Mouse (Mus musculus) C2C12 (cell line): ENCODE data around the gene Fyb2. TPM values are rescaled to one million over a fixed set of nuclear protein-coding genes. Genes with fewer than 3 reads are reported as not detected.

ENCODE experiments used
- H3K27me3 ChIP-seq: one replicate; pipeline ENCODE4 v1.6.1; 2011; ENCODE audit not compliant: control insufficient read depth, insufficient read depth, insufficient read length
- H3K36me3 ChIP-seq: one replicate; pipeline ENCODE4 v1.6.1; 2011; ENCODE audit not compliant: control insufficient read depth, insufficient read depth
- H3K4me3 ChIP-seq: one replicate; pipeline ENCODE4 v1.5.1; 2011; ENCODE audit warnings: mild to moderate bottlenecking, control low read depth; ENCODE audit not compliant: poor library complexity, insufficient read depth, severe bottlenecking
- H3K79me2 ChIP-seq: one replicate; pipeline ENCODE4 v1.6.1; 2011; ENCODE audit not compliant: control insufficient read depth, insufficient read depth
- H3K79me3 ChIP-seq: one replicate; pipeline ENCODE4 v1.6.1; 2011; ENCODE audit warnings: low read depth, control low read depth
- H3ac ChIP-seq: one replicate; pipeline ENCODE3; 2011; ENCODE audit warnings: low read depth; ENCODE audit not compliant: control insufficient read depth, insufficient read length
- CEBPB ChIP-seq: IDR thresholded peaks from one replicate; pipeline ENCODE4 v1.6.1; 2011; ENCODE audit warnings: low read depth, mild to moderate bottlenecking, control low read depth, moderate library complexity
- CTCF ChIP-seq: IDR thresholded peaks from one replicate; pipeline ENCODE4 v1.5.1; 2011; ENCODE audit not compliant: control insufficient read depth, insufficient read depth, insufficient read length
- FOSL1 ChIP-seq: IDR thresholded peaks from one replicate; pipeline ENCODE4 v1.8.0; 2011; ENCODE audit warnings: mild to moderate bottlenecking, low read length; ENCODE audit not compliant: poor library complexity, insufficient read depth, severe bottlenecking
- MAX ChIP-seq: IDR thresholded peaks from one replicate; pipeline ENCODE4 v1.6.1; 2011; ENCODE audit warnings: mild to moderate bottlenecking, control low read depth
- MYOD1 ChIP-seq: IDR thresholded peaks from one replicate; pipeline ENCODE4 v1.6.1; 2011; ENCODE audit warnings: low read depth; ENCODE audit not compliant: control insufficient read depth, insufficient read length
- MYOG ChIP-seq: IDR thresholded peaks from one replicate; pipeline ENCODE4 v1.6.1; 2011; ENCODE audit not compliant: control insufficient read depth, insufficient read length; ENCODE audit errors: extremely low read depth
- USF1 ChIP-seq: IDR thresholded peaks from one replicate; pipeline ENCODE4 v1.6.1; 2011; ENCODE audit warnings: low read depth, mild to moderate bottlenecking, control low read depth, moderate library complexity
- polyA plus RNA-seq: library from polyadenylated mRNA; unstranded; fragments of >200 nt; fragmentation: generic; extraction: Trizol; gene quantifications from one replicate; pipeline ENCODE4 v1.2.1, GENCODE M21; 2012; ENCODE audit warnings: missing spikeins

Gene Fyb2
- polyA plus RNA-seq, 1 experiment: 0.05 TPM

DNA sequence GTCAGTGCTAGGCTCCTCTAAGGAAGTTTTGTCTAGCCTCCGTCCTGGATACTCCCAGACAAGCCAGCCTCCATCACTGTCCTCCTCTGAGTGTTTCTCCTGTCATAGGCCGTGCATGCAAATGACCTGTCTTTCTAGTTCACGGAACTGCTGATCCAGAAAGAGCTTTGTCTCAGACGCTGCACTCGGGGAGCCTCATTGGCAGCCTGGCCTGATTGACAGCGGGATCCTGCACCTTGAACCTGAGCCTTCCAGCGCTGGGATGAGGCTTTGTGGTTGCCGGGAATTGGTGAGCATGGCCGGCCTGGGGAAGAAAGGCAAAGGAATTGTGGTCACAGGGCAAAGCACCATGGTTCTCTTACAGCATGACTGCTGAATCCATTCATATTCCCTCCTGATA lies 25.8 kb upstream of the Fyb2 start:
- no peak overlapping the region for H3ac ChIP-seq
- H3K79me3 ChIP-seq: no peaks in the 10 kb centered on the region
- H3K4me3 ChIP-seq: no peak overlapping the region
- H3K36me3 ChIP-seq: no peaks in the 10 kb centered on the region
- peaks cover 13% of the 10 kb centered on the region for H3K27me3 ChIP-seq
- no peaks in the 10 kb centered on the region for H3K79me2 ChIP-seq
- TF ChIP-seq CTCF (no peak), FOSL1 (no peak), MYOG (no peak), CEBPB (no peak), MYOD1 (no peak), USF1 (no peak), MAX (no peak)

DNA sequence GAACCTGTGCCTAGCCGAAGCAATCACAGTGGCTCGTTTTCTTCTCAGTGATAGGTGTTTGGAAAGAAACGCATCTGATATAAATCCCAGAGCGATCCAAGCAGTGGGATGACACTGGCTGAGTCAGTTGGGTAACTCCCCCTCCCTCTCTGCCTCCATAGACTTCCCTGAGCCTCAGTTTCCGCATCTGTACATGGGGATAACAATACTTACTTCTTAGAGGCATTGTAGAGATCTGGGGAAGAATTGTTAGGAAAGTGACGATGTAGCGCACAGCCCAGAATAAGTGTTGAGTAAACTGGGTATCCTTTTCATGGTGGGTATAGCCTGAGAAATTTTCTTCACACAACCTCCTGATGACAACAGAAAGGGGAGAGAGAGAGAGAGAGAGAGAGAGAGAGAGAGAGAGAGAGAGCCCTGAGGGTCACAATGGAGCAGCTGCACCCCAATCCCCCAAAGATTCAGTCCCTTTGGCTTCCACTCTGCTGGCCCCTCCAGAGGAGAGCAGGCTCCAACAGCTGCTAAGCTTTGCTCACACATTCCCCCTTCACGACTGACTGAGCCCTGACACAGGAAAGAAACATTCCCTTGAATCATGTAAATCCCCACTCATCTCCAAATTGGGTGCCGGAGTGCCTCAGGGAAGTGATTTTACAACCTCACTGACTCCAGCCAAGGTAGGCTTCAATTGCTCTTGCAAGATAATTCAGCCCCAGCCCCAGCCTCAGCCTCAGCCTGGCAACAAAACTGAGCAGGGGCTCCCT lies 24.6 kb upstream of the Fyb2 start:
- Histone ChIP-seq H3K36me3 (no peaks in the 10 kb centered on the region), H3ac (no peak overlapping the region), H3K79me2 (no peaks in the 10 kb centered on the region), H3K27me3 (peaks cover 13% of the 10 kb centered on the region), H3K79me3 (no peaks in the 10 kb centered on the region), H3K4me3 (no peak overlapping the region)
- TF ChIP-seq USF1 (no peak), MYOD1 (no peak), FOSL1 (no peak), CTCF (no peak), MAX (no peak), MYOG (no peak), CEBPB (no peak)

DNA sequence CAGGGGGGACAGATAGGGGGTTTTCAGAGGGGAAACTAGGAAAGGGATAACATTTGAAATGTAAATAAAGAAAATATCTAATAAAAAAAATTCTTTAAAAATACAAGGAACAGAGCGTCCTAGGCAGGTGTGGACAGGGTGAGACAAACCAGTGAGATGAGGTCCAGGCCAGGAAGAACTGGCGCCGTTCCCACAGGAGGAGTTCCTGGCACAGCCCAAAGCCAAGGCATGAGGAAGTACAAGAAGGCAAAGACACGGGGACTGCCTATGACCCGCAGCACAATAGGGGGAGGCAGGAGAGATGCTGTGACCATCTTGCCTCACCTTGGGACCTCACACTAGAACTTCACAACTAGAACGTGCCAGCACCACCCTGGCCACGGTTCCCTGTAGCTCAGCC lies 21.5 kb upstream of the Fyb2 start:
- no peaks in the 10 kb centered on the region for H3K79me2 ChIP-seq
- H3K27me3 ChIP-seq: peaks cover 7% of the 10 kb centered on the region
- TF ChIP-seq USF1: no peak
- no peak for TF ChIP-seq MYOG
- TF ChIP-seq MAX: no peak
- no peak for TF ChIP-seq CEBPB
- TF ChIP-seq FOSL1: no peak
- TF ChIP-seq CTCF: no peak
- no peak for TF ChIP-seq MYOD1
- no peaks in the 10 kb centered on the region for H3K36me3 ChIP-seq
- no peaks in the 10 kb centered on the region for H3K79me3 ChIP-seq
- H3K4me3 ChIP-seq: no peak overlapping the region
- H3ac ChIP-seq: no peak overlapping the region

DNA sequence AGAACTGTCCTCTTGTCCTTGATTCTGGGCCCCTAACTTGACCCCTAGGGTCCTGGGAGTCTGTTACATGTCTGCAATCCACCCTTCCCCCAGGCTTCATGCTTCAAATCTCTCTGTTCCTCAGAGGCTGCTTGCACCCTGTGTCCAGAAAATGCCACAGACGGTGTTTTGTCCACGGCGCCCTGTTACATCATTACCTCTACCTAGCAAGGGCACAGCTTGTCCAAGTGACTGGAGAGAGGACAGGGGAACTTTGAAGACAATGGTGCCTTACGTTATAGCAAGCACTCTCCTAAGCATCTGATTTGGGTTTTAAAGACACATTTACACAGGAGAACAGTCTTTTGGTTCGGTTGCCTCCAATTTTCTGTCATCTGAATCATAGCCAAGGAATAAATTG lies 19.7 kb upstream of the Fyb2 start:
- H3K27me3 ChIP-seq: no peaks in the 10 kb centered on the region
- no peaks in the 10 kb centered on the region for H3K79me2 ChIP-seq
- no peaks in the 10 kb centered on the region for H3K79me3 ChIP-seq
- H3ac ChIP-seq: no peak overlapping the region
- TF ChIP-seq MYOG: no peak
- no peaks in the 10 kb centered on the region for H3K36me3 ChIP-seq
- H3K4me3 ChIP-seq: no peak overlapping the region

DNA sequence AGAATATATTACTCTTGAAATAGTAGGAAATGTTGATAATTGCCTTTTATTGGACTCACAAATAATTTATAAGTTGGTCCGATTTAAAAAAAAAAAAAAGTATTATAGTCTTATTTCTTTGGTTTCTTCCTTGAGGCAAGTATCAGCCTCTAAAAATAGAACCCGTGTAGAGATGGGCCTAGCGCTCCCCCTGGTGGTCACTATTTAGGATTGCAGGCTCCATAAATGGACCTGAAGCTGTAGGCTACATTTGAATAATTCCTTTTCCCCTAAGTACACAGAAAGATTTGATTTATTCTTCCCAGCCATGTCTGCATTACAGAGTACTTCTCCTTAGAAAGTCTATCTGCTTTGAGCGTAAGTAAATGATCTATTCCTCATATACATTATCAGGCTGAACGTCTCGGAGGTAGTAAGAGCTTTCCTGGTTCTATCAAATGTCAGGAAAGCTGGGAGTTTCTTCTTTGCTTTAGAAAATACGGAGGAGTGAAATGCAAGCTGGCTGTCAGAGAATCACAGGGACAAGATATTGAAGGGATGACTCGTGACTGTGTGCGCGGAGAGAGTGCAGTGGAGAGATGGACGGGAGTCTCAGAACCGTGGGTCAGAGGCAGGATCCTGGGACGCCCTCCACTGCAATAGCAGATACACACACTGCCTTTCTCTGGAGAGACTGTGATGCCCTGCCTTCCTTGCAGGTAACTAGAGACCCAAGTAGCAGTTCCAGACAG lies 19.1 kb upstream of the Fyb2 start:
- H3K4me3 ChIP-seq: no peak overlapping the region
- H3K79me3 ChIP-seq: no peaks in the 10 kb centered on the region
- no peak for TF ChIP-seq MYOG
- peak; percentile 22 for TF ChIP-seq CTCF
- no peak overlapping the region for H3ac ChIP-seq
- no peaks in the 10 kb centered on the region for H3K36me3 ChIP-seq
- no peaks in the 10 kb centered on the region for H3K79me2 ChIP-seq
- H3K27me3 ChIP-seq: no peaks in the 10 kb centered on the region

DNA sequence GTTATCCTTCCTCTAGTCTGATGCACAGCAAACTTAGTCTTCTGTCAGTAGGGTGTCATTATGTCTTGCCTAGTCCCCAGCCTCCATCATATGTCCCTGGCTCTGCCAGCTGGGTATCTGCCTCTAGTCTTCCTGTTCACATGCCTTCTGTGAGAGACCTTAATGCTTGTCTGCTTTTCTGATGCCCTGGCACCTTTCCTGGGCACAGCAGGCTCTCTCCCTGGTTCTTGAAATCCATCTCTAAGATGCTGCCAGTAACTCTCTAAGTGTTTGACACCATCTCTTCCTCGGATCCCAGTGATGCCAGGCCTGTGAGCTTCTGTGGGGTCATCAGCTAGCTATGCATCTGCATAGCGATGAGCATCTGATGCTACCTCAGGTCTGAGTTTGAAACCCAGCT lies 10.4 kb upstream of the Fyb2 start:
- Histone ChIP-seq H3K36me3 (no peaks in the 10 kb centered on the region), H3K4me3 (no peak overlapping the region), H3K27me3 (no peaks in the 10 kb centered on the region), H3K79me2 (no peaks in the 10 kb centered on the region), H3K79me3 (no peaks in the 10 kb centered on the region), H3ac (no peak overlapping the region)
- no peak for TF ChIP-seq MYOG
- no peak for TF ChIP-seq CEBPB
- no peak for TF ChIP-seq CTCF
- TF ChIP-seq FOSL1: no peak
- TF ChIP-seq USF1: no peak
- TF ChIP-seq MYOD1: no peak
- no peak for TF ChIP-seq MAX
